Mouse (Mus musculus) lung, postnatal 4 days (tissue): ENCODE measurements around the gene Rtp4.

Experiments
- DNase-seq, 2 experiments: peaks; one replicate each; pipeline ENCODE4 v3.0.0; 2021

Gene Rtp4

DNA sequence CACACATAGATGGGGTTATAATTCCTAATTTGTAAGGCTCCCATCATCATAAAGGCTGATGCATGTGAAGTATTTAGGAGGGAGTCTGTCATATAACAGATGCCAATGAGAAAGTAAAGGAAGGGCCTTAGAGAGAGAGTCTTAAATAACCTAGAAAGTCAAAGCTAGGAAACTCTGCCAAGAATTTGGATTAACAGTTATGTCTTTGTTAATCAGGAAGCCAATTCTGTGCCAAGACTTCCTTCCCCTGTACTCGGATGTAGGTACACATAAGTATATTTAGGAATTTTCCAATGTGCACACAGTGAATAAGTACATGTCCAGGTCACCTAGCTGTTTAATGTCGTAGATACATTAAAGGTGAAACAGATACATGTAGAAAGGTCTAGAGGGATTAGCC lies 3.5 kb upstream of the Rtp4 start:
- no peak for DNase-seq

DNA sequence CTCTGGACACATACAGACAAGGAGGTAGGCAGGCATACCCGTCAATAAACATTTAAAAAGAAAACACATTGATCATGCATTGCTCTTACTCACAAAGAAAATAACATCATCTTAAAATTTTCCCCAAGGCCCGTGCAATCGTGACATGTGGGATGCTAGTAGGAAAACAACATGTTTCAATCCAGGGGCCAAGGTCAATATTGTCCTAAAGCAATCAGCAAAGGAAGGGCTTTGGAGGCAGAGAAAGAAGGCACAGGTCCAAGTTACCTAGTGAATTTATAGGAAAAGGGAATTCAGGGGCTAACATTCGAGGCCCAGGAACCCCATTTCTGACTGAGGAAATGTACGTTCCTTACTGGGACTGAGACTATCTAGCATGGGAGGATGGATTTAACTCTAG lies 2.9 kb upstream of the Rtp4 start:
- no peak for DNase-seq

DNA sequence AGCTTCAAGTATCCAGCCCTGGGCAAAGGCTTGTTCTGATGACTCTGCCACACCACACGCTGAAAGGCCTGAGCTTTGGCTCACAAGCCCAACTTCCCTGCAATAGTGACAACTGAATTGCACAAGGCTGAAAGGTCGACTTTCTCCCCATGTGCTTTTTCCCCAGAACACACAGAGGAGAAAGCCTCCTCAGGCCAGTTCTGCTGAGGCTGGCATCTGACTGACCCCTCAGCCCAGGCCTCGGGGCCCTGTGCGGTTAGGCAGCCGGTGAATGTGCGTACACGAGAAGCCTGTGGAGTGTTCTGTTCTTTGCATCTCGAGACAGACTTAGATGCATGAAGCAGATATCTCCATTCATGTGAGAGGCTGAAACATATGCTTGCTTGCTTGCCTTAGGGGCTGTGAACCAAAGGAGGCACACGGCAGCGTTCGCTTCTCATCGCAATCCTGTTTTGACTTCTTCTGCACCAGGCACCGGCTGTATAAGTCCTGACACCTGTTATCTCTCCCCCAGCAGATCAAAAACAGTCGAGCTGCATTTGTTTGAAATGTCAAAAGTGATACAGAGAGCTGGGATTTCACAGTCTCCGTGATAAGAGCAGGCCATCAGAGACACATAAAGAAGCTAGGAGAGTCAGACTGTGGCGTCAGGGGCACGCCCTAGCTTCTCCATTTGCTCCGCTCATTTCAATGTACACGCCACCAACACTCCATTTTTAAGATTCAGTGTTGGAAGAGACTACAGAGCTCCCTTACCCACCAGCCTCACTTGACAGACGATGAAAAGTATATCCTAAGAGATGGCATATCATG lies 2.1 kb upstream of the Rtp4 start:
- no peak for DNase-seq

GRCm38 (mm10) chr16:23518567-23519369 lies 1.3 kb upstream of the Rtp4 start:
- no peak for DNase-seq

DNA sequence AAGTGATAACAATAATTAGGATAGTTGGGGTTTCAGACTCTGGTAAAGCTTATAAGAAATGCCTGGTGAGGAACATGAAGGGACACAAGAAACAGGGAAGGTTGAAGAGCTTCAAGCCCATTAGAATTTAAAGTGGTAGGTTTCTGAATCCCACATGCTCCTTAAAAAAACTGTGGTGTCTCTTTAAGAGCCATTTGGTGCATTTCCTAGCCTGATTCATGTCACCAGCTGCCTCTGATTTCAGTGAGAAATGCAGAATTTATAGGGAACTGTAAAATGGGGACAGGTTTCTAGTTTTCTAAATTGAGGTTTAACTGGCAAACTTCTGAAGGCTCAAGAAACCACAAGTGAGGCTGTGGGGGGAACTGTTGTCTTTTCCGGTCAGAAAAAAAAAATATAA lies 320 bp upstream of the Rtp4 start:
- DNase-seq = no peak

GRCm38 (mm10) chr16:23521092-23521491 lies 1.0 kb downstream of the Rtp4 start:
- DNase-seq = no peak

DNA sequence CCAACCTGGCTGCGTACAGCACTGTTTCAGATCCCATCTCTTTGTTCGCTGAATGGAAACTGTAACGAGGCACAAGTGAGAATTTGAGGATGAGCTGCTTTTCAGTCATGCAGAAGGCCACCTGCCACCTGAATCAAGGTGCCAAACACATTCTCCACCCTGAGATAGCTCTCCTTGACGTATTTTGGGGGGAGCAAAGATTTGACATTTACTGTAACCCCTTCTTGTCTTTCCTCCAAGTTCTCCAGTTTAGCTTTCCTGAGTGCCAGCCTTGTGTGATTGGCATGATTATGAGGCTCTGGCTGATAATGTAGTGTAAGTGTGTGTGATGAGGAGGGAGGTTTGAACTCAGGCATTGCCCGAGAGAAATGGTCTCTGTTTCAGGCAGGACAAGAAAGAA lies 2.0 kb downstream of the Rtp4 start:
- no peak for DNase-seq

DNA sequence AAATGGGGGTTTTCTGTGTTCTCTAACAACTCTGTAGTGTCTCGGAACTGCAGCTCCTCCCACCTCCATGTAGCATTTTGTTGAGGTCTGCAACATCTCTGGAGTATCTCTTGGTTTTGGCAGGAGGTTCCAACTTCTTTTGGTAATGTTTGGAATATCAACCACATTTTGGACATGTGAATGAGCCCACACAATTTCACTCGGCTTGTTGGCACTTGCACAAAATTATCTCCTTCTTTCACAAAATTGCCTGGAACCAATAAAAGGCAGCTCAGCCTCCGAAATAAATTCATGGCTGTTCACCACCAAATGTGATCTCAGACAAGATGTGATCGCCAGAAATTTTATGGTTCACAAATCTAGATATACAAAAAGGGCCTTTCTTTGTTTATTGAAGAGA lies 9.1 kb downstream of the Rtp4 start:
- no peak for DNase-seq

- DNase-seq = no peak
Measured at GRCm38 (mm10) chr16:23533707-23534106, 13.6 kb downstream of the Rtp4 start.

DNA sequence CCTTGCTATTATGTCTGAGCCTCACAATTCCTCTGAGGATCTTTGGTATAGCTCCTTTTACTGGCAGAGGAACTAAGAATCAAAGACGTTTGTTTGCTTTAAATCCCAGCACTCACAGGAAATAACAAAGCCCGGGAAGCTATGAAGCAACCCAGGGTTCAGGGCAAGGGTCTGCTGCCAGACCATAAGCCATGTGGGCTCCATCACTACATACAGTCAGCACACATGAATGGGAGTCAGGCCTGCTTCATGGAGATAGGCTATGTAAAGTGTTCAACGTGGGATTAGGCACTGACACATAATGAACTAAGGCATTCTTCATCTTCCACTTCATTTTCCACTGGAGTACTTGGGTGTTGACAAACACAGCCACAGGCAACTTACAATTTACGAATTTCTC lies 21.0 kb downstream of the Rtp4 start:
- DNase-seq = peak in 1 of 2 experiments; percentile 66

DNA sequence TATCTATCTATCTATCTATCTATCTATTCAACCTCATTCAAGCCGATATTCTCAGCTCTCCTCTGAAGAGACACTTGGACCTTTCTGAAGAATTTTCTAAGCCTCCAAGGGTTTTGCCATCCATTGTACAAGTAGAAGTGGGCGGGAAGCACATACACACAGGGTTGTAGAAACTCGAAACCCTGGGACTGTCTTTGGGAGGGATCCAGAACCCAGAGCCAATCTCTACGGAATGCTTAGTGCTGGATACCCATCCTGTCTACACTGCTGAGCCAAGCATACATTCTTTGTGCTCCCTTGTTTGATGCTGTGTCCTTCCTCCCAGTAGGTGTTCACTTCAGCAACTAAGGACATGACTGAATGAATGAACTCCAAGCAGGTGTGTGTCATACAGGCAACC lies 22.8 kb downstream of the Rtp4 start:
- no peak for DNase-seq

GRCm38 (mm10) chr16:23544361-23544760 lies 24.3 kb downstream of the Rtp4 start:
- no peak for DNase-seq

DNA sequence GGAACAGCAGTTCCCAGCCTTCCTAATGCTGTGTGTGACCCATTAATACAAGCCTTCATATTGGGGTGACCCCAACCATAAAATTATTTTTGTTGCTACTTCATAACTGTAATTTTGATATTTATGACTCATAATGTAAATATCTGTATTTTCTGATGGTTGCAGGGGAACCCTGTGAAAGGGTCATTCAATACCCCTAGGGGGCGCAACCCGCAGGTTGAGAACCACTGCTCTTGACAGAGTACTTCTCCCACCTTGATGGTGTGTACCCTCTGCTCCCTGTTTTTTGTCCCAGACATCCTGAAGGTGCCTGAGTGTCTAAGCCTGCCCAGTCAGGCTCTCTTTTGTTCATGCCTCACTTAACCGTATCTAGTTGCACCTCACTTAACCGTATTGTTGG lies 27.7 kb downstream of the Rtp4 start:
- no peak for DNase-seq

DNA sequence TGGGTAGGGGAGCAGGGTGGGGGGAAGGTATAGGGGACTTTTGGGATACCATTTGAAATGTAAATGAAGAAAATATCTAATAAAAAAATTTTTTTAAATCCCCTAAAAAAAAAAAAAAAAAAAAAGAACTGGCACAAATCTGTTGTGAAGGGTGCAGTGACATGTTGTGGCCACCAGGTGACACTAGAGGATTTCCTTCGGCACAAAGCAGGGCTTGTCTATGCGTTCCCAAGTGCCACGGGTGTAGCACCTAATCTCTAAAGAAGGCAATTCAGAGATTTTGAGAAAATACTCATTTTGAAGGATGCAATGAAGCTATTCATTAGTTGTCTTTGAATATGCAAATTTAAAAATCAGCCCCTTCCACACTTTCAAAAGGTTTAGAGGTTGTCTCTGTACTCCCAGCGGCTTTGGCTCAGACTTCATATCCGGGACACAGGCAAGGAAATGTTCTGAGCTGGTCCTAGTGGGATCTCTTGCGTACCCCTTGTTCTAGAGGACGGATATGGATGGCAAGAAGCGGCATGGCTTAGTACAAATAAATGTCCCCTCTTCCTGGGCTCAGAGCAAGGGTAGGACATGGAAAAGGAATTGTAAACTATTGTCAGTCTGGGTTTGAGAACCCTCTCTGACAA lies 30.4 kb downstream of the Rtp4 start:
- DNase-seq = peak; percentile 54 to 65

DNA sequence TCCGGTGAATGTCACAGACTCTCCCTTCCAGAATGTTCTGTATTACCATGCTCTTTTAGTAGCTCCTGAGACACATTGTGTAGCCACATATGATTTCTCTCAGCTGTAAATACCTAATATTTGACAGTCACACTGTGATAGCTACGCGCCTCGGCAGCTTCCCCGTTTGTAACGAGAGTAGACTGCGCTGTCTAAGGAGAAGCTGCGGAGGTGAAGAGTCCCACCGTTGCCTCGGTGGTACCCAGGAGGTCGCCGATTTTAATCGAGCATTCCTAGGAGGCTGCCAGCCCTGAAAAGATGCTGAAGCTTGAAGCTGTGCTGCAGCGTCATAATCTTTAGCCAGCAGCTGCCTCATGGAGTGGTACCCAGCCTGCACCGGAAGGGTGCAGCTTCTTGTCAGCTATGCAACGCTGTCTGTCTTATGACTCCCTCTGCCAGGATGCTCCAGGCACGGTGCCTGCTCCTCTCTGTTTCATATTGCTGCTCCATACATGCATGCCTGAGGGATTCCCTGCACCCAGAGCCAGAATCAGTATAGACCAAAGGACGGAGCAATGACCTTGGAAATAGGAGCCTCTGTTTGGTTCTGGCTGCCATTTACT lies 31.0 kb downstream of the Rtp4 start:
- no peak for DNase-seq

DNA sequence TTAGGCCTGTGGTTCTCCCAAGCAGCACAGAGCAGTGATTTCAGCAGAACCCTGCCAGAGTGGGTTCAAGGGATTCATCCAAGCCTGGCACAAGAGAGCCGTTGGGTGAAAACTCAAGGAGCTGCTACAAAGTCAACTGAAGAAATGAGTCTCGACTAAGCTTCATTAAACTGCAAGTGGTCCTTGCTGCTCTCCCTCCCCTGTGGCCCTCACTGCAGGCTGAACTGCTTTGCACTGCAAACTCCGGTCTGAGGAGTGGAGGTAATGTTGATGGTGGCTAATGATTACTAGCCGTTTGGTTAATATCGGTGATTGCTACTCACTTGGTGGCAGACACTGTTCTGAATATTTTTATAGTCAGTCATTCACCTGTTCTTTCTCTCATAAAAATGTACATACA lies 34.6 kb downstream of the Rtp4 start:
- no peak for DNase-seq

- DNase-seq = no peak
Measured at GRCm38 (mm10) chr16:23557195-23557594, 37.1 kb downstream of the Rtp4 start.

DNA sequence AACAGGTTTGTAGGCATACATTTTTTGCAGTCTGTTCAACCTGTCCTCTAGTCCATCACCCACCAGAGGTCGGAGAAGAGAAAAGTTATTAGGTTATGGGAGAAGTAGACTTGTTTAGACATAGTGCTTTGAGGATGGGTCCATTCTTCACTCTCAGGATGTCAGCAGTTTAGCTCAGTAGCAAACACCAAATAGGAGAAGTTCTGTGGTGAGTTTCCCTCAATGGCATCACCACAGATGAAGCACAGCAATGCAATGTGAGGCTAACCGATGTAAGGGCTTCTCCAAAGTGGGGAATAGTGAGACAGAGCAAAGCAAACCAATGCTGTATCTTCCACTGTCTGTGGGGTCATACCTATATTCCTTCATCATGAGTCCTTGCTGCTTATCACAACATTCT lies 37.6 kb downstream of the Rtp4 start:
- no peak for DNase-seq

DNA sequence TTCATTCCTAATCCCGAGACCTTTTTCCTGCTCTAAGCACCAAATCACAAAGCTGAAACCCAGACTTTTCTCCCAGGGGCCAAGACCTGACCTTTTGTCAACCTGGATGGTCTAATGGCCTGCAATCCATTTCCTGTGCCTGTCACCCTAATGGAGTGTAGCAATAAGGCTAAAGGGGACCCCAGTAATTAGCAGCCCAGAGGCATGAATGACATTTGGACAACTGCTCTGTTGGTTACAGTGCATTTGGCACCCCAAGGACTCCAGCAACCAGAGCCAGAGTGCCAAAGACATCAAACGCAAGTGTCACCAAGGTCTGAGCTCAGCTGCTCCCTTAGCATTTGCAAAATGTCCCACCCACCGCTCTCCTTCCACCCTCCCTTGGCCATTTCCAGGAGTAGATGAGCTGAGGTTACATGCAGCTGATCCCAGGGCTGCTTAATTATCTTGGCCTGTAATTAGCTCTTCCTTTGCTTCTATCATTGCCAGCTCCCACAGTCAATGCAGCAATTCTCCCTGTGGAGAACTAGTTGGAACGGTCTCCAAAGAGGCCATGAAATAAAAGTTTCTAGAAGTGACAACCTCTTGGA lies 48.4 kb downstream of the Rtp4 start:
- peak in 1 of 2 experiments; percentile 34 for DNase-seq

- no peak for DNase-seq
Measured at GRCm38 (mm10) chr16:23574561-23574960, 54.5 kb downstream of the Rtp4 start.

DNA sequence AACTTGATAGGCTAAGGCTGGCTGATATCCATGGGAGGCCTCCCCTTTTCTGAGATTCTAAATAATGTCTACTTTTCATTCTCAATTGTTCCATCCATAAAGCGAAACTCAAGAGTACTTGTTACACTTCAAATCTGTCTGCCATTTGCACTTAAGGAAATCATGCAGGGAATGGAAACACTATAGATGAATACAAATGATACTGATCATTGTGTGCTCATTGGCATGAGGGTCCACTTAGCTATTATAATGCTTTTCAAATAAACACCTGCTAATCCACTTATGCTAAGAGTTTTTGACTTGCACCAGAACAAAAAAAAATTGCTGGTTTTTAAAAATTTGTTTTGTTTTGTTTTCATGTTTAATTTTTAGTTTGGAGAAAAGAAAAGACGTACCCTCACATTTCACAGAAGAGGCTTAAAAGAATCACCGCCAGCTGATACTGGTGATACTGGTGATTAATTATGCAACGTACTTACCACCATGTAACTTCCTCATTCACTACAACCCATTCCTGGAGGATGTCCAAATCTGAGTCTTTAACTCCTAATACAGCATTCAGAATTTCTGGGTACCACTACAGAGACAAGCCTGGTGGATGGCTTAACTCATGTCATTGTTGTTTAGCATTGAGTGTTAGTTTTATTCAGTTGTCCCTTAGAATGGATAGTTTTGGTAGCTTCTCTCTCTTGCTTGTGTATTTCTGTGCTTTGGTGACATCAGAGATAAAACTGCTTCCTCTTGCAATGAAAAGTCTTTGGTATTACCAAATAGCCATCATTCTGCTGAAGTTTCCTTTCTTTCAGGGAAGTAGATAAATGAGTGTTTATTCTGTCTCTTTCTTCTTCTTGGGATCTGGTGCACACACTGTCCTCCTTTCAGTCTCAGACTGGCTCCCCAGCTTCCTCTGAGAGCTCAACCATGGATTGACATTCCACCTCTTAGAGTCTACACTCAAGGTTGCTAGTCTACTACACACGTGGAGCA lies 71.3 kb downstream of the Rtp4 start:
- DNase-seq = no peak

DNA sequence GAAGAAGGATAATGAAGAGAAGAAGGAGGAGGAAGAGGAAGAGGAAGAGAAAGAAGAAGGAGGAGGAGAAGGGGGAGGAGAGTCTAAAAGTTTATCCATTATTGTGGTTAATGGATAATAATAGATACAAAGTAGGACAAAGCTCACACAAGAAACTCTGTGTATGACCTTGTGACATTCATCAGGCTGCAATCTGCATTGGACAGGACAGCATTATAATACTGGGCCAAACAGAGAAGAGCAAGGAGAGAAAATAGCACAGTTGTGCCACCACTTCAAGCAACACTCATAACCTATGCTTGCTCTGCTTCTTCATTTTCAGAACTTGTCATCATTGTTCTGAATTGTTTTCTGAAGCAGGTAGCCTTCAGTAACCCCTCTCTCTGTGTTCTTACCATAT lies 72.4 kb downstream of the Rtp4 start:
- no peak for DNase-seq
